Mouse (Mus musculus): Measurements from ENCODE around the gene Zc3h18.

GRCm38 (mm10) chr8:122414311-122414710 lies 37.9 kb downstream of the Zc3h18 start:
- TF ChIP-seq CHD2 (IDR thresholded peaks at IDR 0.05; ENCODE audit: low read depth, low read length) (no peak), ZC3H11A (IDR thresholded peaks at IDR 0.05; ENCODE audit: borderline replicate concordance, low read depth, low read length) (no peak)

Measured in ES-E14 (cell line).